Mouse (Mus musculus) brain, embryonic 18.5 days (tissue): Measurements from ENCODE around the gene Pigyl.

Experiments used
- DNase-seq: peaks from one replicate; pipeline ENCODE4 v3.0.0-alpha.2; 2012; ENCODE audit warnings: low read depth, low spot score

Pigyl gene

DNA sequence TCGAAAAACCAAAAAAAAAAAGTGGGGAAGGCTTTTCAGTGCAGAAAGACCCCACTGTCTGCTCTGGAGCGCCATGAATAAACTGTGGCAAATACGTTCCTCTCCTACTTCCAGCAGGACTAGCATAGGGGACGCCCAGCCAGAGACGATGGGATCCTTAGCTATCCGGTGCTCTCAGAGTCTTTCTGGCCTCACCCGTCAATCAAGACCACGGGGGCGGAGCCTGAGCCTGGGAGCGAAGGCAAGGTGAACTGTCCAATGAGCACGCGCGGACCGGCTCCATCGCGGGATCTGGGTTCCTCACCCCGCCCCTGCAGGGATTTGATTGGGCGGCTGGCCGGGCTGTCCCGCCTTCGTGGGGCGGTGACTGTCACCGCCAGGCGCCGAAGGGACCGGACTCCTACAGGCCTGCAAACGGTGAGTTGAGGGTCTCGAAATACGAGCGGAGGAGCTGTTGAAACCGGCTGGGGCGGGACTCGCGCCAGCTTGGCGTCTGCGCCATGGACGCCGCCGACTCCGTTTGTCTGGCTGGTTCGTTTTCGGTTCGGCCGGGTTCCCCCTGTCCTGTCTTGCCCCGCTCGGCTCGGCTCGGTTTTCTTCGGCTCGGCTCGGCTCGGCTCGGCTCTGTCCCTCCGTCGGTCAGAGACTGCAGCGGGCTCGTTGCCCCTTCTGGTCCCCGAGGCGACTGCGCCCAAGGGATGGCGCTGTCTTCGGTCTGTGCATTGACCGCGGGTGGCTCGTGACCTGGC, at the start of gene Pigyl:
Pigyl (plus strand) TSS at position 350 of the 749 bp plus-strand sequence.
- DNase-seq = peak; percentile 93

DNA sequence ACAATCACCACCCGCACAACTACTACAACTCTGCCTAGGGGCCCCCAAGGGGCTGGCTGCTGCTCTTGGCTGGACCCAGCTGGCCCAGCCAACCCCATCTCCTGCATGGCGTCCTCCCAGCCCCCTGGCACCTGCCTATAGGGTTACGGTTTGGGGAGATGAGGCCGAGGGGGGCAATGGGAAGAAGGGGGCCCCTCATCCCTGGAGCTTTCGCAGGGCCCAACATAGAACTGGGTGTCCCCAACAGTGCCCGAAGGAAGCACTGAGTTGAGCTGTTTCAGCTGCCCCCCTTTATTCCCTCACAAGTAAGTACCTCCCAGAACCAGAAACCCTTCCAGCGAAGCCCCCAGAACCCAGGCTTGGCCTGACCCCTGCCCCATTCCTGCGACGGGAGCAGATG, 48.5 kb upstream of the Pigyl start:
- DNase-seq = no peak

DNA sequence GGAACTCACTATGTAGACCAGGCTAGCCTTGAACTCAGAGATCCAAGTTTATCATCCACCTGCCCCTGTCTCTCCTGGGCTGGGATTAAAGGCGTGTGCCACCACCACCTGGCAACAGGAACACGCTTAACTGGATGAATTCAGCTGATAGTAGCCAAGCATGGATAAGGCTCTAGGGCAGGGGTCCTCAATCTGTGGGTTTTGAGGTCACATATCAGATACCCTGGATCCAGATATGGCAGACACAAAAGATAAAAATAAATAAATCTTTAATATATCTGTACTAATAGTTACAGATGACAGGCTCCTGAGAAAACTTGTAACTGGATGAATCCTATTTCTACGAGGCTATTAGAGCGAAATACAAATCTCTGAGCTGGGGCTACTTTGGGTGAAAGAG, 41.0 kb upstream of the Pigyl start:
- DNase-seq = no peak

- DNase-seq = no peak
Measured at GRCm38 (mm10) chr9:22116086-22116485, 40.6 kb upstream of the Pigyl start.

DNA sequence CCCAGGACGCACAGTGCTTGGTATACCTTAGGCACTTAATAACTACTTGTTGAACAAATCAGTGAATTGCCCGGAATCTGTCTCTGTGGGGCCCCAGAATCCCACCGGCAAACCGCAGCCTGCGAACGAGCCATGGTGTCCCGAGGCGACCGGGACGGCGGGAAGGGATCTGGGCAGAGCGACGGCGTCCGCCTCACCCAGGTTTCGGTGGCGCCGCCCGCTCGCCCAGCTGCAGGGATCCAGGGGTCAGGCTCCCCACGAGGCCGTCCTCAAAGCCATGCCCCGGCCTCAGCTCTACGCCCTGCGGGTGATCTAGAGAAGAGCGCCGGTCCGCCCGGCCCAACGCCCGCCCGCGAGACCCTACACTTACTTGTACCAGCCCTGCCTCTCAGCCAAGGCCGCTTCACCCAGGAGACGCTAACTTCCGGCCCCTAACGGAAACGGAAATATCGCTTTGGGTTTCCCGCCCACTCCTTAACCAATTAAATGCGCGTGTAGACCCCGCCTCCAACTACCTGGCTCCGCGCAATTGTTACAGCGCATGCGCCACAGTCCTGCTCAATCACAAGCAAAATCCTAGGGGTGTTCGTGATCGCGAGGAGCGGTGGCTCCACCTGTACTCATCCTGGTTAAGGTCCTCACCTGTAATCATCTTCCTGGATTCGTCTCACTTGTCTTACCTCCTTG, 39.8 kb upstream of the Pigyl start, which contains the start of gene Elof1:
Elof1 (minus strand) TSS at position 433 of the 687 bp plus-strand sequence.
- DNase-seq = peak; percentile 93

DNA sequence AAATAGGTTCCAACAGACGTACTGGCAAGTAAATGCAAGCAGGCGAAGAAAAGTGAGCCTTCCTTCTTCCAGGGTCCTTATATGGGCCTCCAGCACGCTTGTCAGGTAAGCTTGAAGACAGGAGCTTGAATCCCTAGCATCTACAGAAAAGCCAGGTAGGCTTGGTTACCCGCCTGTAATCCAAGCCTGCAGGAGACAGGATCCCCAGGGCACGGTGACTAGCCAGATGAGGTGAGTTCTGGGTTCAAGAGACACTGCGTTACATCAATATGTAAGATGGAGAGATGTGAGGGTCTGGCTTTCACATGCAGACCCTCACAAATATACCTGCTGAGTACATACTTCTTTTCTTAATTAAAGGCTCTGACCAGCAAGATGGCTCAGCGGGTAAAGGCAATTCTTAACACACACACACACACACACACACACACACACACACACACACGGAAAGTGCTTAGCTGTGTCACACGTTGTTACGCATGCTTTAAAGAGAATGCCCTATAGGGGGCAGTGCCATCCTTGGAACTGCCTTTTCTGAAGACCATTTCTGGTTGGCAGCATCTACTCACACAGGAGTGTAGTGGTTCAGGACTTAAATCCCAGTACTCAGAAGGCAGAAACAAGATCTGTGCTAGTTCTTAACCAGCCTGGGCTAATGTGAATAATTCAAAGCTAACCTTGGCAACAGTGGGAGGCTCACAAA, 38.7 kb upstream of the Pigyl start:
- peak; percentile 4 for DNase-seq

DNA sequence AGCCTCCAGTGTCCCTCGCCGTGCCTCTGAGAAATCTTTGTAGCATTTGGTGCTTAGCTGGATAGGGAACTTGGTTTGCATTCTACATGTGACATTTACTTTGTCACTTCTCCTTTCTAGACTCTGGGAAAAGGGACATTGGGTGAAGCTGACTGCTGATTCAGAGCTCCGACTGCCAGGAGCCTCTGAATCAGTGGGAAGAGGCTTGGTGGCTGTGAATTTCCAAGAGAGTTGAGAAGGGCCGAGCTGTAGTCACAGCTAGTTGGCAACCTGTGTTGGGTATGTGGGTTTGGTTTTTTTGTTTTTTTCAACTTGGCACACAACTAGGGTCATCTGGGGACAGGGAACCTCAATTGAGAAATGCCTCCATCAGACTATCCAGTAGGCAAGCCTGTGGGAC, 37.1 kb upstream of the Pigyl start:
- no peak for DNase-seq

DNA sequence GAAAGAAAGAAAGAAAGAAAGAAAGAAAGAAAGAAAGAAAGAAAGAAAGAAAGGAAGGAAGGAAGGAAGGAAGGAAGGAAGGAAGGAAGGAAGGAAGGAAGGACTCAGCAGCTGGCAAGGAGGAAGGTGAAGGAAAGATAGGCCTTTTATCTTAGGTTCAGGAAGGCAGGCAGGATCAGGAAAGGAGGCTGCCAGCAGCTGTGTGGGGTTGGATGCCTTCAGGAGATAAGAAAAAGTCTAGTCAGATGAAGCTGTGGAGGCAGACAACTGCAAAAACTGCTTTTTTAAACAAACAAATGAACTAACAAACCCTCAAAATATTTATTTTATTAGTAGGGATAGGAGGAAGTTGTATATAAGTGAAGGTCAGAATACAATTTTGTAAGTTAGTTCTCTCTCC, 35.1 kb upstream of the Pigyl start:
- DNase-seq = no peak

DNA sequence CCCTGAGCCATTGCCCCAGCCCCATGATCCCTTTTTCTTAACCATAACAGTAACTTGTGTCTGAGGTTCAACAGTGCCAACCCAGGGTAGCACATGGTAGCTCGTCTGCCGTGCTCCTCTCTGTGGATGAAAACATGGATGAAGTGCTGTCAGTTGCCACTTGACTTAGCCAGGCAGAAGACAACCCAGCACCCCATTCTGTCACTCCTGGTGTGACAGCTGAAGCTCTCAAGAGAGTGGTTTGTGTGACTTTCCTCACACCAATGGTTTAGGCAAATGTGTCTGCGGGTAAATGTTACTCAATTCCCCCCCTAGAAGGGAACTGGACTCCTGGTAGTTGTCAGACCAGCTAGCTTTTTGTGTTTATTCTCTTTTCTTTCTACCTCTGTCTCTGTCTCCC, 34.6 kb upstream of the Pigyl start:
- DNase-seq = no peak

- no peak for DNase-seq
Measured at GRCm38 (mm10) chr9:22123069-22123609, 33.5 kb upstream of the Pigyl start.

- DNase-seq = no peak
Measured at GRCm38 (mm10) chr9:22124169-22124568, 32.5 kb upstream of the Pigyl start.

DNA sequence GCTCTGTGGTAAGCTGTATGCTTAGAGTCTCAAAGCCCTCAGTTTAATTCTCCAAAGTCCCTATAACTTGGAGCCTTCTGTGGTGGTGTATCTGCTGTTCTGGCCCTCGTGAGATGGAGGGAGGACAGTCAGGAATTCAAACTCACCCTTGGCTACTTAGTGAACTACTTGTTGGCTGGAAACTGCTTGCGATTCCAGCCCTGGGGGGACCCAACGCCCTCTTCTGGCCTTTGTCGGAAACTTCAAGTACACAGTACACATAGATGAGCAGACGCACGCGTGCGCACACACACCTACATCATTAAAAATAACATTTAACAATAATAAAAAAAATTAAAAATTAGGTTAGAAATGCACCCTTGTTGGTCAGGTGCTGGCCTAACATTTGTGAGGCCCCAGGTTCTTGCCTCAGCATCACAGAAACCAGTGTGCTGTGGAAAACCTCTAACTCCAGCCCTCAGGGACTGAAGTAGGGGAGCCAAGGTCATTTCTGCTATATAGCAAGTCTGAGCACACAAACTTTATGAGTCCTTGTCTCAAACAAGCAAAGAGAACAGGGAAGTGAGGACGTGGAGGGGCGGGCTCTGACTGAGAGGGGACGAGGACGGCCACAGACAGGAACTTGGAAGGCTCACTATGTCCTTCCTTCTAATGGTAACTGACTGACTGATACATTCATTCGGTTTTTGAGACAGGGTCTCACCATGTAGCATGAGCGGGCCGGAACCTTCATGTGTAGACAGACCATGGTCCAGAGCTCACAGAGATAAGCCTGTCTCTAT, 31.2 kb upstream of the Pigyl start:
- DNase-seq = no peak

GRCm38 (mm10) chr9:22131226-22131981, 25.2 kb upstream of the Pigyl start:
- no peak for DNase-seq

DNA sequence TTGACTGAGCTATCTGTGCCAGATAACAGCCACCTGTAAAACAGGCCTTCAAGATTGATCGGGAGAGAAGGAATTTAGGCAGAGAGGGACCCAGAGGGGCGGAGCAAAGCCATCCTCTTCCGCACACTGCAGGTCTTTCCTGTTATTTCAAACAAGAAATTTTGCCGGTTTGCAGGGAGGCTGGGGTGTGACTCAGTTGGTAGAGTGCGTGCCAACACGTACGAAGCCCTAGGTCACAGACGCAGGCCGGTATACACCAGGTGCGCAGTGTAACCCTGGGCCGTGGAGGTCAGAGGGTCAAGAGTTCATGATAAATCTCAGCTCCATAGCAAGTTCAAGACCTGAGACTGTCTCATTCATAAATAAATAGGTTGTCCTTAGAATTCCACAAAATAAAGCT, 24.4 kb upstream of the Pigyl start:
- DNase-seq = no peak

DNA sequence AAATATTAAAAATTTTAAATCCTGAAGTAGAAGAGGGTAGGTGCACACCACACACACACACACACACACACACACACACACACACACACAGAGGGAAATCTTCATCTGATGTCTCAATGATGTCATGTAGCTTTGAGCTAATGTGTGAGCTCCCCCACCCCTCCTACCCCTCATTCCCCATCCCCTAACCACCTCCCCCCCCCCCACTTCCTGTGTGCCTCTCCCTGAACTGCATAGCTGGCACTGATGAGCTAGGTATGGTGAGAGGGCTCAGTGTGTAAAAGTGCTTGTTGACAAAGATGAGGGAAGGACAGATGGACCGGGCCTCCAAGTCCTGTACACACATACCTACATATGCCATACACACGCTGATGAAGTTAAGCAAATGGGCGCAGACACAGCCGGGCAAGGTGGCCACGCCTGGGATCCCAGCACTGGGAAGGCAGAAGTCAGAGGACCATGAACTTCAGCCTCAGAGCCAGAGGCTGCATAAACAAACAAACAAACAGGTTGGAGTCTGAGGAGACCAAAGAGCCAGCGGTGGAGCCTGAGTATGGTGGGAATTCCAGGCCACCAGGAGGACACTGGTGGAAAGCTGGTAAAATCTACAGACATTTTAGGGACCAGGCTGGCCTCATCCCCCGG, 22.3 kb upstream of the Pigyl start:
- DNase-seq = no peak

DNA sequence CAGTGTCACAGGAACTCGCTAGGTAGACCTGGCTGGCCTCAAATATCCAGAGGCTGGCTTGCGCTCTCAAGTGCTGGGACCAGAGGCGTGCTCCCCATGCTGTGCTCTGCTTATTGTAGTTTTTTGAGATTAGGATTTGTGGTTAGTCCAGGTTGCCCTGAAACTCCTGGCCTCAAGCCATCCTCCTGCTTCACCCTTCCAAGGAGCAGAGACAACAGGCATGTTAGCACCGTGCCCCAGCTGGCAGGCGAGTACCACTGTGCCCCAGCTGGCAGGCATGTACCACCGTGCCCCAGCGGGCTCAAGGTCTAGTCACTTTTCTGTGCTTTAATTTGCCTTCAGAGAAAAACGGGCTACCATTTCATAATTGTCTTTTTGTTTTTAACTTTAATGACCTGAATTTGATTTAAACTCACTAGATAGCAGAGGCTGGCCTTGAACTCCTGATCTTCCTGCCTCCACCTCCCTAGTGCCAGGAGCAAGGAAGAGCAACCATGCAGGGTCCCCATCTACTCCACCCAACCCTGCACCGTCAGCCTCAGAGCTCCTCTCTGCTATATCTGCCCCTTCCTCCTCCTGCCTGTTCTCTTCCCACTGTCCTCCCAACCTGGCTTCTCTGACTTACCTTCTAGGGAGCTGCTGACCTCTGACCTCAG, 21.5 kb upstream of the Pigyl start:
- no peak for DNase-seq

DNA sequence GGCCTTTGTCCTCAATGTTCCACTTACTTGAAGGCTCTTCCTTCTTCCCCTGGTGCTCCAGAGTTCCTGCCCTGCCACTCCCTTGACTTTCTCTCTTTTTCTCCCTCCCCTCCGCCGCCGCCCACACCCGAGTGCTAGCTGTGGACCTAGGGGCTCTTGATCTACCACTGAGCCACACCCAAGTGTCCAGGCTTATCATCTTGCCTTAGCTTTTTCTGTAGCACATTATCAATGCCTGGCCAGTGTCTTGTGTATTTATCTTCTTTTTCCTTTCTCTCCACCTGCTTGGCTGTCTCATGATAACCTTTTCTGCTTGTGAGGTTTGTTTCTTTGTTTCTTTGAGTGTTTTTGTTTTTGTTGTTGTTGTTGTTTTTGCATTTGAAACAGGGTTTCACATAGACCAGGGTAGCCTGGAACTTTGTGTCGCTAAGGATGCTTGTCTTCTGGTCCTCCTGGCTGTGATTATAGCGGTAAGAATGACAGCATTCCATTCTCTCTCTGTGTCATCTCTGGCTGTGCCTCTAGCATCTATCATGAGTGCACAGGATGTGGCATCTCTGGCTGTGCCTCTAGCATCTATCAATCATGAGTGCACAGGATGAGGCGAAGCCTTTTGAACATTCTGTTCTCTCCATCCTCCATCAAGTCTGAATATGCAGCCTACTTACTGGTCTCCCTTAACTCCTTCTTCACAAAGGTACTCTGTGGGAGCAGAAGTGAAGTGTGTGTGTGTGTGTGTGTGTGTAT, 20.8 kb upstream of the Pigyl start, which contains the start of gene Acp5:
Acp5 (minus strand) TSS at position 68 of the 747 bp plus-strand sequence.
- no peak for DNase-seq

- no peak for DNase-seq
Measured at GRCm38 (mm10) chr9:22136765-22137547, 19.7 kb upstream of the Pigyl start.
